Mouse (Mus musculus) cerebellum, adult 8-10 months (tissue): ENCODE measurements around the gene Mesp1.
"Not testable (repeated sequence)": the region's sequence is repeated elsewhere in the genome, so short reads cannot be mapped to it uniquely, and the experiment has no call there.

Experiments used
- DNase-seq: peaks from one replicate; pipeline ENCODE4 v3.0.0; 2022

Mesp1 gene

DNA sequence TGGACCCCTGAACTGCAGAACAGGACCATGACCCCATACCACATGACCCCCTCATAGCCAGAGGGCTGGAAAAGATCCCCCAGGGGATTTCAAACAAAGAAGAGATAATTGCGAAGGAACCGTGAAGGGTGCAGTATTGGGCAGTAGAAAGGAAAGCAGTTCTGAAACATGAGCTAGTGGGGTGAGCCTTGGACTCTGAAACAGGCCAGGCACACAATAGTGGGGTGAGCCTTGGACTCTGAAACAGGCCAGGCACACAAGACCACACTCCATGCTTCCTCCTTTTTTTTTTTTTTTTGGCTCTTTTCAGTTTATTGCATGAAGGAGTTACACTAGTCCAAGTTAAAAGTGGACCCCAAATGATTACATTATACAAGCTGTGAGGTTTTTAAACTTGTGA is 3.8 kb downstream of the Mesp1 start:
- not testable (repeated sequence) for DNase-seq

DNA sequence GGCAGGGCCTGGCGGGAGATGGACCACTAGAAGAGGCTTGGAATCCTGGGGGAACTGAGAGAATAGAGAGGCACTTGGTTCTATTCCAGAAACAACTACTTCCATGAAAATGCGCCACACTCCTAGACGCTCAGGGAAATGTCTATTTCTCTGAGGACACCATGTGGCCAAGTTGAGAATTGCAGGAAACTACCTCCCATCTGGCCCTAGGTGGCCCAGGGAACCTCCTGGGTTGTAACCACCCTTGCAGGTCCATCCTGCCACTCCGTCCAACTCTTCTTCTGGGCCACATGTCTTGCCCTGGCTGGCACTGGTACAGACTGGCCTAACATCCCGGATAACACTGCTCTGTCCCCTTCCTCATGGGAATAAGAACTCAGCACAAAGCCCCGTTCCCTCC is 7.3 kb downstream of the Mesp1 start:
- peak; percentile 63 for DNase-seq

DNA sequence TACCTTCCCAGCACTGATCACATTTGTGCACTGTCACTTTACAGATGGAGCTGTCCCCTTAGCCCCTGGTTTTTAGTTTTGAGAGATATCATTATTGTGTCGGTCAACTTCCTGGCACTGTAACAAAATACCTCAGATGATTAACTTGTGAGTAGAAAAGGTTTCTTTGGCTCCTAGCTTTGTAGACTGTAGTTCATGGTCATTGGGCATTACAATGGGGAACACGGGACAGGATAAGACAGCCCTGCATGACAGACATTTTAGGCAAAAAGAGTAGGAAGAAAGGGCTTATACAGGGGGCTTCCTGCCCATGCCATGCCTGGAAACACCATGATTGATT is 11.1 kb downstream of the Mesp1 start:
- DNase-seq = no peak

DNA sequence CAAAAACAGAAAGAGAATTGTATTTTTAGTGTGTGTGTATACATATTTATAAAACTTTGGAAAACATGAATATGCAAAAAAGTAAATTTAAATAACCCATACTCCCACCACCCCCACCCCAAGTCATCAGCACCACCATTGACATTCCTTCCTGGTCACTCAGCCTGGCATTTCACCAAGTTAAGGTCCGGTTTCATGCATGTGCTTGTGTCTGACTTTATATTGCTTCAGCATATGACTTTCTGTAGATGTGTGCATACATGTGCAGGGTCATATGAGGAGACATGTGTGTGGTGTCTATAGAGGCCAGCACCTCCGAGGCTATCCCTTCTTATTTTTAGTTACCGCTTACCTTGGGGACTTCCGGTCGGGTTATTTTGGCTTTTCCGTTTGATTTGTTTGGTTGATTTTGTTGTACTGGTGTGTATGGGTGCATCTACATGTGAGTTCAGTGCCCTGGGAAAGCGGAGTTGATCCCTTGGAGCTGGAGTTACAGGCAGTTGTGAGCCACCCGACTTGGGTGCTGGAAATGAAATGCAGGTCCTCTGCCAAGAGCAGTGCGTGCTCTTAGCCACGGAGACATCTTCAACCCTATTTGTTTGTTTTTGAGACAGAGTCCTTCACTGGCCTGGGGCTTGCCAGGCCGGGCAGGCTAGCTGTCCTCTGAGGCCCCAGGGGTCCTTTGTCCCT is 11.6 kb downstream of the Mesp1 start:
- DNase-seq = no peak

DNA sequence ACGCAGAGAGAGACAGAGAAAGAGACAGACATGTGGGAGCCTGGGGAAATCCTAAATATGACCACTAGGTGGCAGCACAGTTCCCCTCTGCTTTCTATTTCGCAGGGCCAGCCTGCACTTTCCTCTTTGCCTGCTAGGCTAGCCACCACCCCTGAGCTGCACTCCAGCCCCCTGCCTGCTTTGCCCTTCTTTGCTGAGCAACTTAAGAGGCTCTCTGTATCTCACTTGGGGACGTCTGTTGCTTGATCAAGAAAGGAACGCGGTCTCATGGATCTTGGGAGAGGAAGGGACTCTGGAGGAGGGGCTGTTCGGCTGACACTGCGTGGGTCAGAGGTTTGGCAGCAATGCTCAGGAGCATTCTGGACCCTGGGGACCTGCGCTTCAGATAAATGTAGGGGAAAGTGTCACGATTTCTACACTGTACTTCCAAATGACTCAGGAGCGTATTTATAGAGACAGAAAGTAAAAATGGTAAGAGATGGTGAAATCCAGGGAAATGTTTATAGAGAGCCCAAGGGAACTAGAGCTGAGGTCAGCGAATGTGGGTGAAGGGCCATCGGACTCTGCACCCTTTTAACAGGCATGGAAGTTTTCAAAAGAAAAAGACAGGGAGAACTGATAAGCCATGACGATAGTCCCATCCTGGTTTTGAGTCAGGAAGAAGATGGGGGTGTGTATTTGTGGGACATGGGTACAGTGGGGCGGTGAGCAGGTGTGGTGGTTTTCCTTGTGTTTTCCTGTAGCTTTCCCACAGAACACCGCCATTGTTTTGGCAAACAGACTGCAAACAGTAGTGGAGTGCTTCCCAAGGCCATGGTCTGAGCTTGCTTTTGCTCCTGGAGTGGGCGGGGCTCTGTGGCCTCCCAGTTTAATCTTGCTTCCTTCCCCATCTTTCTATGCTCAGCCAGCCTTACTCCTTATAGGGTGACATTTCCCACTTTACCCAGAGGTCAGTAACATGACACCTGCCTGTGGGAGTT is 12.7 kb downstream of the Mesp1 start:
- peak; percentile 68 for DNase-seq

DNA sequence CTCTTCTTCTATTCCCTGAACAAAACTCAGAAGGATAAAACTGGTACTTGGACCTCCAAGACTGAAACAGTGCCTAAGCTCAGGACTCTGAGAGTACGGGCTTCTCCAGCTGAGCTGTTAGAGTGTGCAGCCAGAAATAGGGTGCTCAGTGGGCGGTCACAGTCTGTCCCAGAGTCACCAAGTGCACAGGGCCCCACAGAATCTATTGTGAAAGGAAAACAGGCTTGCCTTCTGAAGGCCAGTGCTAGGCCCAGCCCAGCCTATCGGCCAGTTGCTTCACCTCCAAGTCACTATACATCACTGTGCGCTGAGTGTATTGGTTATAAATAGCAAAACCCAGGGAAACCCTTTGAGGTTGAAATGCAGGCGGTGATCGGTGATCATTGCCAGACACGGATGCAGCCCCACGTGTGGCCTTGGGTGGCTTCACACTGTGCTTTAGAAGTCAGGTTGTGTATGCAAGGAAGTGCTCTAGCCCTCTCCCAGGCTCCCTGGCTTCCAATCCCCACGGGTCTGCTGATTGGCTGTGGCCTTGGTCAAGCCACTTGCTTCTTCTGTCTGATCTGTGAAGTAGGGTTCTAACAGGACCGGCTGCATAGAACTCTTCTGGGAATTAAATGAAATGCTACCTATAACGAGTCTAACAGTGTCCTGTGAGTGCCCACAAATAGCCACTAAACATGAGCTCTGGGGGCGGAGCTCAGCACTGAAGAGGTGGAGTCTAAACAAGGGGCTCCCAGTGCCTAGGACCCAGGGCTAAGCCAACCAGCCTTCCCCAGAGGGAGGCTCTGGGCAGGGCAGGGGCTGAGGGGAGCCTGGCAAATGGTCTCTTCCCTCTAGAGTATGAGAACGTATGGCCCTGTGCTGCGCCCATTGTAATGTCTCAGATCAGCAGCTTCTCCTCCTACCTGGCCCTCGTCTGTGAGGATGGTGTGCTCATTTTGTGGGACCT is 21.8 kb downstream of the Mesp1 start:
- DNase-seq = no peak

DNA sequence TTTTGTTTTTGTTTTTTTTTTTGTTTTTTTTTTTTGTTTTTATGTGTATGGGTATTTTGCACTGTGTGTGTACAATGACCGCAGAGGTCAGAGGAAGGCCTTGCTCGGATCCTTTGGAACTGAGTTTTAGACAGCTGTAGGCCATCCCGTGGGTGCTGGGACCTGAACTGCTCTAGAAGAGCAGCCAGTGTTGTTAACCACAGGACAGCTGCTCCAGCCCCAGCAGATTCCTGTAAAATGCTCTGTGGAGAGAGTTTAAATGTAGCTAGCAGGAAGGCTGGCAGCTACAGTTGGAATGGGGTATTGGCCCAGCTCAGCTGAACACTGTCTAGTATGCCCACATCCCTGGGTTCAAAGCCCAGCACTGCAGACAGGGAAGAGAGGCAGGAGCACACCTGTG is 23.9 kb downstream of the Mesp1 start:
- DNase-seq = no peak

DNA sequence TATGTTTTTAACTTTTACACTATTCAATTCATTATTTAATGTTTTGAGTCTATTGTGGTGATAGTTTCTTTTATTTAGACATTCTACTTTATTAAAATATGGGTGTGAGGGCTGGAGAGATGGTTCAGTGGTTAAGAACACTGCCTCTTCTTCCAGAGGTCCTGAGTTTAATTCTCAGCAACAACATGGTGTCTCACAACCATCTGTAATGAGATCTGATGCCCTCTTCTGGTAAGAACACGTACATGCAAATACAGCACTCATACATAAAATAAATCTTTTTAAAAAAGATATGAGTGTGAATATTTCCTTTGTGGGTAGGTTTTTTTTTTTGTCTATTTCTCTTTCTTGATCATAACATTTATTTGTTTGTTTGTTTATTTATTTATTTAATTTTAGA is 27.6 kb downstream of the Mesp1 start:
- DNase-seq = no peak

DNA sequence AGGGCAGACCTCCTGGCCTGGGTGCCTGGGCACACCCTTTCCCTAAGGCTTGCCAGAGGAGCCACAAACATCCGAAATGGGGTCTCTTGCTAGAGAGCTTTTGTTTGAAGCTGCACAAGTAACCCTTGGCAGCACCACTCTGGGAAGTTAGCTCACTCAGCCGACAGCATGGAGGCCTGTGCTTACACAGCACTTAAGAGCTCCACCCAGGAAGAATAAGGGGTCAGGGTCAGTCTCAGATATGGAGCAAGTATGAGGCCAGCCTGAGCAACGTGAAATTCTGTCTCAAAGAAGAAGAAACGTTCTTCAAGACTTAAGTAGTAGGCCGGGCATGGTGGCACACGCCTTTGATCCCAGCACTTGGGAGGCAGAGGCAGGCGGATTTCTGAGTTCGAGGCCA is 31.5 kb downstream of the Mesp1 start:
- DNase-seq = no peak

DNA sequence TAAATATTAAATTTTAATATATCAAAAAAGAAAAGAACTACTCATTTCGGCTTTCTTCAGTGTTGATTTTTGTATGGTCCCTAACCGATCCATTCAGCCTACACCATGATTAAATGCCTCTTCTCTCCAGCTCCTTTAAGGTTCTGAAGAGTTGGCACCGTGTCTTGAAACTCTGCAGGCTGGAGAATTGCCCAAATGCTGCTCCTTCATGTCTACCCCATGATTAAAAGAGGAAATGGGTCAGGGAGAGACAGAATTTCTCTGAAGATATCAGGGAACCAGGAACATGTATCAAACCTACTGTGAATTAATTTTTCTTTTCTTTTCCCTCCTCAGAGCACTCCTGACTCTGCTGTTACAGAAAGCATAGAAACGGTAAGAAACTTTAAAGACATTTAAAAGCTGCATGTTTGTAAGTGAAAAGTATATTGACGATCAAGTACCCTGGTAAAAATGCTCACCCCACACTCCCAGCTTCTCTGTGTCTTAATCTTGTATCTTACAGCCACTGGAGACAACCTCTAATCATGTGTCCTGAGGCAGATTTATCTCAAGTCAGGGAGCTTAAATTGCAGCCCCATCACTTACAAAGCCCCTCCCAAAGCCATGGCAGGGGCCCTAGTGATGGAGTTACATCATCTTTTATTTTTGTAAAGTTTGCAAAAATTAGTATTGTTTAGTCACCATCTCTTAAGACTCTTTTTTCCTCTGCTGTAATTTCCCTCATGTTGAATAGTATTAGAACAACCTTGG is 32.3 kb downstream of the Mesp1 start:
- no peak for DNase-seq

DNA sequence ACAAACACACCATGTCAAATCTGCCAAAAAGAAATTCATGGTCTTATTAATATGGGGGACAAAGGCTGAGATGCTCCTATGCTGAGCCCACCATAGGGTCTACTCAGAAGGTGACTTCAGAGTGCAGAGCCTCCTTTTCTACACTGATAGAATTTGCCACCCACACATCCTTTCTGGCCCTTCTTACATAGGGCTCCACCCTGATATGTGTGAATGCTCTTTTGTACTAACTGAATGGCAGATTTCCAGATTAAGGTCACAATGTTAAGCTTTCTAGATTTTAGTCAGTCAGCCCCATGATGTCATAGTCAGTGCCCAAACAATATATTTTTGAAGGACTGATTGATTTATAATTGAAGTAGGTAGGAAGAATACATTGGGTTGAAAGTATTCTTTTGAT is 33.8 kb downstream of the Mesp1 start:
- DNase-seq = no peak

DNA sequence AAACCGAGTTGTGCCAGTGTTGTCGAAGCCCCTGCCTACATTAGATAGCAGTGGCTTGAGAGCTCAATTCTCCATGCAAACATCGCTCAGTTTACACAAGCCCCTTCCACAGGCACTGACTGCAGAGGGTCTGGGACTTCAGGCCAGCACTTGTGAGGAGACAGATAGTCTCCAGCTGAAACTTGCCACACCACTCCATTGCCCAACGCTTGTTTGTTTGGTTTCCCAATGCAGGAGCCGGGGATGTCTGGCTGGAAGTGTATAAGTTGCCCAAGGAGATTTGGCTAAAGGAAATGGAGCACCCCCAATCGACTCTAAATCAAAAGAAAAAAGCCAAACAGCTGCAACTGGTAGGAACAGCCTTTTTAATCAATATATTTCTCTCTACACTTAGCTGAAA is 35.4 kb downstream of the Mesp1 start:
- no peak for DNase-seq

DNA sequence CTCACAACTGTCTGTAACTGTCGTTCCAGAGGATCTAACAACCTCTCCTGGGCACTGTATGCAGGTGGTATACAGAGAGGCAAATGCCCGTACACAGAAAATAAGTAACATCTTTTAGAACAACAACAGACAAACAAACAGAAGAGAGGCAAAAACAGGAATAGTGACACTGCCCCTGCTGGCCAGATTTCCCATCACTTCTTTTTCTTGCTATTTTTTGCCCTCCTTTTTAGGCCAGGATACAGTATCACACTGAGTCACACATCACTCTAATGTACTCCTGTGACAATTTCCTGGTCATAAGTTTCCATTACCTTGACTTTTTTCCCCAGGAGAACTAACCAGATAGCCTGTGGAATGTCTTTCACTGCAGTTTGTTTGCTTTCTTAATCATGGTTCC is 37.3 kb downstream of the Mesp1 start:
- no peak for DNase-seq

DNA sequence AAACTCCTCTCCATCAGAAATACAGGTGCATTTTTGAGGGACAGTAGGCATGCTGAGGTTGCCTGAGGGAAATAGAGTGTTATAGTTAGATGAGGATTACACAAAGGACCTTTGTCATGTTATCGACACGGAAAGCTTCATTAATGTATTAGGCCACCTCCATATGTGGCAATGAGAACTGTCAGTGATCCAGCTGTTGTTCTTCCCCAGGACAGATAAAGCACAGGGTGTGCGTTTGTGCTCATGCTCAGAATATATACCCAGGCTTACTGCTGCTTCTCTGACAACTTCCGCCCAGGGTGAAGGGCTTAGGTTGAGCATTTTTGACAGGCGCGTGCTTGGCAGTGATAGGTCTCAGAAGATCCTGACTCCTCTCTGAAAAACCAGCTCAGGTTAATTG is 44.1 kb downstream of the Mesp1 start:
- DNase-seq = no peak

DNA sequence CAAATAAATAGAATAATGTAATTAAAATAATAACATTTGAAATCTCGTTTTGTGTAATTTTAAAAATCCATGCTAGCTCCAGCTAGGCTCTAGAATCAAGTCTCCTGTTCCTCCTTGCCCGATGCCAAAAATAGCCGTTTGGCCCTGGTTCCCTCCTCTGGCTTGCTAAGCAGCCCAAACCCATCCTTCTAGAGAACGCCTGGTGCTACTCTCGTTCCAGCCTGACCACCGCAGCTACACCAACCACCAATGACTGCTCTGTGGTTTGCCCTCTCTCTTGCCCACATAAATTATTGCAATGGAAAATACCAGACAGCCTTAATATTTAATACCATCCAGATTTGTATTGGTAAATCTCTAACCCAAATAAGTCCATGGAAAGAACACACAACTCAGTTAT is 45.9 kb downstream of the Mesp1 start:
- no peak for DNase-seq

DNA sequence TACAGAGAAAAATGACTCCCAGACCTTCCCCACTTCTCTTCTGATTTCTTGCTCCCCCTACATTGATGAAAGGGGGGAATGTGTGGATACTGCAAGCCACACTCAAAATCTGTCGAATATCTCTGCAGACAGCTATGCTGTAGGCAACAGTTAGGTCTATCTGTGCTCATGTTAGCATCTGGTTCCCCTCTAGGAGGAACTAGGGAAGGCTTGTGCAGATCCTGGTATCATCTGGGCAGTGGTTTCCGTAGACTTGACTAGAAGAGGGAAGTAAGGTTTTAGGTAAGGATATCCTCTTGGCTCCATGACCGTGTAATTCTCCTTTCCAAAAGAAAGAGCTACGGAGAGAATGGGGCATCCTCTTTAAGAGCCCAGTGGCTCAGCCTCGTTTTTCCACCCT is 49.0 kb downstream of the Mesp1 start:
- no peak for DNase-seq

DNA sequence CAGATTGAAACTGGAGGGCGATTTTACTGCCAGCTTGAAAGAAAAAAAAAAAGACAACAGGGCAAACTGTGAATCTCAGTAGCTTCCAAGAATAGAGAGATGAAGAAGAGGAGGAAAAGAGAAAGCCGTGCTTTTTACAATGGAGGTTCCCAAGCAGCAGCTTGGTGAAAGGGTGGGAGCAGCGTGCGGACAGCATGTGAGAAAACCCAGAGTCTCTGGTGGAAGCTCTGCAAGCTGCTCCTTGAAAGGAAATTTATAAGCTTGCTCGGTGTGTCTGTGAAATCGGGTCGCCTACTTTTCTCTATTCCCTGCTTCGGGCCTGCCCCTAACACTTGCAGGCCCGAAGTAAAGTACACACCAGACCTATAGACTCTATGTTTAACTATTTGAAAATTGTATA is 49.5 kb downstream of the Mesp1 start:
- DNase-seq = no peak

DNA sequence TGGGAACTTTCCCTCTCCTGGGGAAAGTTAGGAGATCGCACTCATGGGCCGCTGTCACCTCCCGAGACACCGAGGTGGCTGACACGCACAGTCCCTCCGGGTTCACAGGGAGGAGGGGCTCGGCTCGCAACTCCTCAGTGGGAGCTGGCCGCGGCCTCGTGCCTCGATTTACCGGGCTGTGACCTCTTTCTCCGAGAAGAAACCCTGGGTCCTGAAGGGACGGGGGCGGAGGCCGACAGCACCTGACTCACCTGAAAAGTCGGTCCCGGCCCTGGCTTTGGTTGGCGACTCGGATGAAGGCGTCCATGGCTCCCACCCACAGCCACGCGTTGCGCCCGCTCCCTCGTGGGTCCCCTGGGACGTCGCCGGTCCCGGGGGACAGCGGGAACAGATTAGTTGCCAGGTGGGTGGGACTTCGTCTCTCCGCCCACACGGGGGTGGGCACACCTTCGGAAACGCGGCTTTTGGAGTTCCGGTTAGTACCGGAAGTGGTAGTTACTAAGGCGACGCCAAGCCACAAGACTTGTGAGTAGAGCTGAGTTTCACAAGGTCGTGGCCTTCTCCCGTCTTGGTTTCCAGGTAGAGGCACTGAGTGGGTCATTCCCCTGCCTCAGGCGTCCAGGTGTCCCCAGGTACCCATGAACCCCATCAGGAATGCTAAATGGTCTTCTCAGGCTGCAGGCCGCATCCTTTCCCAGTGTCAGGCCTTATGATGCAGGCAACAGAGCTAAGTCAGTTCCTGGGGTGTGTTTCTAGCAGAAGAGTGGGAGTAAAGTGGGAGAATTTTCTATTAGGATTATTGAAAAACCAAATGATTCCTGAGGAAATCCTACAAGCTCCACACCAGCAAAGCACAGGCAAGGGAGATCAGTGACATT is 50.7 kb downstream of the Mesp1 start, which contains the start of the genes Pex11a and Wdr93:
Pex11a (minus strand) TSS at position 473 of the 878 bp plus-strand sequence.
Wdr93 (plus strand) TSS at position 505 of the 878 bp plus-strand sequence.
- peak; percentile 63 for DNase-seq

DNA sequence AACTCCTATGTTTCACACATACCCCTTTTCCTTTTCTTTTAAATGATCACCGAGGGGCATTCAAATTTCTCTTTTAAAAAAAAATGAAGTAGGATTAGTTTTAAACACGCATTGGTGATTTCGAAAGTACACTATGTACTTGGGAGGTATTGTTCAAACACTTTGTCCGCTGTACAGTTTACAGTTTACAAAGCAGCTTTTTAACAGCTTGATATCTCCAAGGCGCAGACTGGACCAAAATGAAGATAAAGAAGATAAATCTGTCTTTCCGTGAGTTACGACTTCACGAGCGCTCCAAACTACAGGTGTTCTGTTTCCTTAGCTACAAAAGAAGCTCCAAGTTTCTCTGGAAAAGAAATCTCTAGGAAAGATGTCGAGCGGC is 51.3 kb downstream of the Mesp1 start:
- DNase-seq = no peak
